Mouse (Mus musculus) liver, postnatal 0 days (tissue): ENCODE measurements around the gene D430042O09Rik.

ENCODE experiments used
- CTCF ChIP-seq: sonication (generic); IDR thresholded peaks from 2 replicates; pipeline ENCODE4 v1.5.1; 2016; ENCODE audit warnings: antibody characterized with exemption, low read depth
- EP300 ChIP-seq: IDR thresholded peaks from 2 replicates; pipeline ENCODE4 v1.6.1; 2016; ENCODE audit warnings: antibody characterized with exemption, low read depth, mild to moderate bottlenecking

DNA sequence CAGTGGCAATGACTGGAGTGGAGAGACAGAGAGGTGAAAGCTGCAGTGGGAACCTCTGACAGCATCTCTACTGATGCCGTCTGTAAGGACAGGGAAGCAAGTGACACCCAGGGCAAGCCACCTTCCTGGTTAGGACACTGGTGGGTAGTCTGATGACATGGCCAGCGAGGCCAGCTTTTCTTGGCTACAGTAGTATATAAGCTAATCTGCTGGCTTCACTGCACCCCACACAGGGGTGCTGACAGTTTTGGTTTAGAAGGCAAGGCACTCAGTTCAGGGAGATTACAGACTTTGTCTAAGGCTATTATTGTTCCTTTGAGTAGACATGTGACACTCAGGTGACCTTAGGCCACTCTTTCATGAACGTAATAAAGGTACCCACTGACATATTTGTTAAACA is 44.0 kb upstream of the D430042O09Rik start:
- no peak for TF ChIP-seq CTCF
- no peak for TF ChIP-seq EP300
